Mouse (Mus musculus) neural tube, embryonic 11.5 days (tissue): Measurements from ENCODE around the gene Cklf. TPM values are rescaled to one million over a fixed set of nuclear protein-coding genes. Genes with fewer than 3 reads are reported as not detected.
"Not testable (repeated sequence)": the region's sequence is repeated elsewhere in the genome, so short reads cannot be mapped to it uniquely, and the experiment has no call there.

Experiments
- ATAC-seq: fragments of 200-750 bp; cut with Nextera tagmentation; 2 replicates; pipeline ENCODE4 v1.8.0; 2017; ENCODE audit warnings: moderate number of reproducible peaks, mild to moderate bottlenecking, moderate TSS enrichment, moderate library complexity; ENCODE audit not compliant: insufficient read depth, low FRiP score, low TSS enrichment
- DNase-seq: peaks from one replicate; pipeline ENCODE4 v3.0.0-alpha.2; 2015; ENCODE audit warnings: low spot score
- H3K27ac ChIP-seq: fragments of 300-500 bp; sonication (generic); 2 replicates; pipeline ENCODE4 v1.5.1; 2014; ENCODE audit warnings: low read depth, mild to moderate bottlenecking, low read length
- H3K27me3 ChIP-seq: fragments of 300-500 bp; sonication (generic); 2 replicates; pipeline ENCODE4 v1.6.1; 2014; ENCODE audit warnings: mild to moderate bottlenecking, low read length, mixed read lengths; ENCODE audit not compliant: control insufficient read depth, insufficient read depth
- H3K36me3 ChIP-seq: fragments of 300-500 bp; sonication (generic); 2 replicates; pipeline ENCODE4 v1.6.1; 2014; ENCODE audit warnings: mild to moderate bottlenecking, low read length, moderate library complexity, mixed read lengths; ENCODE audit not compliant: control insufficient read depth, insufficient read depth
- H3K4me1 ChIP-seq: fragments of 300-500 bp; sonication (generic); 2 replicates; pipeline ENCODE4 v1.6.1; 2014; ENCODE audit warnings: low read length, mixed read lengths; ENCODE audit not compliant: control insufficient read depth, insufficient read depth
- H3K4me2 ChIP-seq: fragments of 300-500 bp; sonication (generic); 2 replicates; pipeline ENCODE4 v1.6.1; 2014; ENCODE audit warnings: low read depth, mild to moderate bottlenecking, moderate library complexity
- H3K4me3 ChIP-seq: fragments of 300-500 bp; sonication (generic); 2 replicates; pipeline ENCODE4 v1.5.1; 2014; ENCODE audit warnings: low read depth, low read length
- H3K9ac ChIP-seq: fragments of 300-500 bp; sonication (generic); 2 replicates; pipeline ENCODE4 v1.6.1; 2014; ENCODE audit warnings: mild to moderate bottlenecking, low read length
- H3K9me3 ChIP-seq: fragments of 300-500 bp; sonication (generic); 2 replicates; pipeline ENCODE4 v1.6.1; 2016; ENCODE audit warnings: low read length; ENCODE audit not compliant: control insufficient read depth
- WGBS: fragments of 180-500 bp; shearing (Covaris S2); extraction: QIAGEN DNeasy Blood & Tissue Kit; methylation state at CpG from one replicate; pipeline ENCODE4 v1.1.7; 2014; 5-methylcytosine and 5-hydroxymethylcytosine counted together
- polyA plus RNA-seq: library from polyadenylated mRNA; unstranded; fragments of >200 nt; fragmentation: Nextera tagmentation; extraction: Ambion mirVana; gene quantifications from 2 replicates; pipeline ENCODE4 v1.2.1, GENCODE M21; 2014

The Cklf gene
- polyA plus RNA-seq, 1 experiment from 2014 or later, result 35.3 TPM

- DNase-seq (no peak), ATAC-seq (no peak)
- Histone ChIP-seq H3K9me3 (no peaks in the 10 kb centered on the region), H3K9ac (no peak overlapping the region), H3K4me2 (no peak overlapping the region), H3K36me3 (no peaks in the 10 kb centered on the region), H3K4me1 (peaks cover 8% of the 10 kb centered on the region; the same call in 1 of the 2 replicates), H3K4me3 (no peak overlapping the region), H3K27me3 (no peaks in the 10 kb centered on the region), H3K27ac (no peak overlapping the region)
- WGBS, result 88% methylated on average over 7 of the region's 7 CpGs
These were observed 1.1 kb upstream of the Cklf start for GRCm38 (mm10) chr8:104249442-104249996.

GRCm38 (mm10) chr8:104251461-104251860 is 800 bp downstream of the Cklf start:
- DNase-seq (no peak), ATAC-seq (no peak)
- no peaks in the 10 kb centered on the region for H3K36me3 ChIP-seq
- H3K27me3 ChIP-seq, result no peaks in the 10 kb centered on the region
- peak overlapping the region; percentile 65 for H3K4me3 ChIP-seq
- no peaks in the 10 kb centered on the region for H3K9me3 ChIP-seq
- peak overlapping the region; percentile 74 for H3K4me2 ChIP-seq
- WGBS, result 0% methylated on average over 7 of the region's 7 CpGs
- H3K27ac ChIP-seq, result no peak overlapping the region
- peaks cover 8% of the 10 kb centered on the region; the same call in 1 of the 2 replicates for H3K4me1 ChIP-seq
- peak overlapping the region; percentile 69 for H3K9ac ChIP-seq

DNA sequence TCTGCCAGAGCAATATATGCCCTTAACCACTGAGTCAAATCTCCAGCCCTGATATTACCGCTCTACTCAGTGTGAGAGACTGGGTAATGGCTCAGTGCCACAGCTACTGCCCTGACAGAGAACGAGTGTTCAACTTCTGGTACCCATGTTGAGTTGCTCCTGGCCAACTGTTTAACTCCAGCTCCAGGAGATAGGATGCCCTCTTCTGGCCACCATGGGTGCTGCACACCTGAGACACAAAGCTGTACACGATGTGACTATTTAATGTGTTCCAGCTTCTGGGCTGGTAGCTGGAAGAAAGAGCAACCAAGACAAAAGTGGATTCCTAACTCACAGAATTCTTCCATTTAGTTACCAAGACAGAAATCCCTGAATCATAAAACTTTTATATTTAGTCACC is 2.4 kb downstream of the Cklf start:
- ATAC-seq, result no peak
- WGBS, result 88% methylated on average over 3 of the region's 3 CpGs
- no peak for DNase-seq

DNA sequence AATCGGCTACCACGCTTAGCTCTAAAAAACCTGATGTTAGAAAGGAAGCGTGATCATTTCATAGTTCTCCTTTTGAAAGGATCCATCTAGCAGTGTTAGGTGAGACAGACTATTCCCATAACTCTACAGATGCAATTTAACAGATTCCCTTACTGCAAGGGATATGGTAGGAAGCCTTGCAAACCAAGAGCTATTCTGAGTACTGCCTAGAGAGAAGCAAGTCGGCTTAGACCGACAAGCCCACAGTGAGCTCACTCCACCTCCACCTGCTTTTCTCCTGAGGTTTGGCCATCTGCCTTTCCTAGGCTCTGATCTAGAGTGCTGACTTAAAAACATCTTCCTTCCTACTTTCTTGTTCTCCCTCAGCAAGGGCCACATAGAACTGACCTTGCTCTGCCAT is 11.1 kb downstream of the Cklf start:
- not testable (repeated sequence) for DNase-seq, H3K9me3 ChIP-seq, H3K27me3 ChIP-seq, H3K4me3 ChIP-seq, H3K27ac ChIP-seq, ATAC-seq, H3K4me1 ChIP-seq, H3K9ac ChIP-seq, H3K4me2 ChIP-seq
- WGBS, result 92% methylated on average over 5 of the region's 5 CpGs
- peaks cover 11% of the 10 kb centered on the region for H3K36me3 ChIP-seq

More for the DNA sequence above, 2.4 kb downstream of the Cklf start:
- Histone ChIP-seq H3K4me2 (no peak overlapping the region), H3K27ac (no peak overlapping the region), H3K36me3 (peaks cover under 1% of the 10 kb centered on the region; the same call in 1 of the 2 replicates), H3K4me3 (no peak overlapping the region), H3K9ac (no peak overlapping the region), H3K4me1 (peaks cover 4% of the 10 kb centered on the region; the same call in 1 of the 2 replicates), H3K27me3 (no peaks in the 10 kb centered on the region), H3K9me3 (no peaks in the 10 kb centered on the region)

DNA sequence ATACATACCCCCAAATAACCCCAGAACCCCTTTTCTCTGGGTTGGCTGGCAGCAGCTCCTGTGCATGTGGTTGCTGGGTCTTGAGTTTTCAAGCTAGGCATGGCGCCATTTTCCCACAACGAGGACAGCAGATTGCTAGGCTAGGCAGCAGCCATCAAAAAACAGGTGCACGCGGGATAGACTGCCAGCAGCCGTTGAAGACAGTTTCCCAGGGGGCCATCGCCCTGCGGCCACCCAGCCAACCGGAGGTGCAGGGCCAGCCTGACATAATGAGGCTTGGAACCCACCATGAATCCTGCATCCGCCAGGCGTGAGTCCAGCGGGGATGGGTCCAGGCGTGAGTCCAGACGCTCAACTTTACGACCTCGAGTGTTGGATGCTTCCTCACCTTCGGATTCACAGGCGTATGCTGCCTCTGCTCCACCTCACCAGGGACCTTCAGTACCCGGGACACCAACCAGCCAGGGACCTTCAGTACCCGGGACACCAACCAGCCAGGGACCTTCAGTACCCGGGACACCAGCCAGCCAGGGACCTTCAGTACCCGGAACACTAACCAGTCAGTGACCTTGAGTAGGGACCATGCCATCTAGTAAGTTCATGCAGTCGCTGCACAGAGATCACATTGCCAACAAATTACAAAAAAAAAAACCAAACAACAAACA is 13.7 kb downstream of the Cklf start:
- not testable (repeated sequence) for H3K36me3 ChIP-seq, ATAC-seq, H3K4me1 ChIP-seq, H3K27me3 ChIP-seq, DNase-seq, H3K9ac ChIP-seq, H3K4me2 ChIP-seq, H3K27ac ChIP-seq, H3K9me3 ChIP-seq, H3K4me3 ChIP-seq
- WGBS, result 95% methylated on average over 22 of the region's 22 CpGs

DNA sequence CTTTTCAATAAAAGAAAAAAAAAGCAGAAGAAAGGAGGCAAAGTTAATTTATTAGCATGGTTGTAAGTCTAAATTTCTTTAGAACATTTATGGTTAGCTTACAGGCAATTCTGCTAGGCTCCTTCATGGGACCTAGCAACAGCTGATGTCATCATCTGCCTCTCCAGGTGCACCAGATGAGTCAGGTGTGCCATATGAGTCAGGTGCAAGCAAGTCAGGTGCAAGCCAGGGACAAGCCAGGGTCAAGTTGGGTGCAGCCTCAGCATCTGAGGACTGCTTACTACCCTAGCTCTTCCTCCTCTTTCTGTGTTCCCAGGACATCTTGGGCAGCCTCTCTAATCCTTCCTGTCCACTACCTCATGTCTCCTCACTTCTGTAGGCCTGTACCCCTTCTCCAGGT is 17.7 kb downstream of the Cklf start:
- Histone ChIP-seq H3K9me3 (no peaks in the 10 kb centered on the region), H3K27me3 (no peaks in the 10 kb centered on the region), H3K4me3 (no peak overlapping the region), H3K9ac (no peak overlapping the region), H3K27ac (no peak overlapping the region), H3K4me2 (no peak overlapping the region), H3K36me3 (0 out of 2 replicates have a peak, but pooled peaks cover 4% of the 10 kb centered on the region), H3K4me1 (no peaks in the 10 kb centered on the region)
- ATAC-seq (no peak), DNase-seq (no peak)

GRCm38 (mm10) chr8:104268937-104269440 is 18.3 kb downstream of the Cklf start:
- Histone ChIP-seq H3K9me3 (no peaks in the 10 kb centered on the region), H3K9ac (no peak overlapping the region)
- no peak for ATAC-seq

GRCm38 (mm10) chr8:104293081-104293480 is 42.4 kb downstream of the Cklf start, which contains the start of gene Cmtm2a:
Gene Cmtm2a (minus strand): TSS chr8:104293181.
- not testable (repeated sequence) for DNase-seq, H3K4me2 ChIP-seq, H3K4me1 ChIP-seq, H3K9ac ChIP-seq, H3K36me3 ChIP-seq, H3K27ac ChIP-seq, ATAC-seq, H3K27me3 ChIP-seq, H3K4me3 ChIP-seq, H3K9me3 ChIP-seq
- WGBS, result 92% methylated on average over 10 of the region's 12 CpGs

More at GRCm38 (mm10) chr8:104268937-104269440, 18.3 kb downstream of the Cklf start:
- Histone ChIP-seq H3K4me2 (no peak overlapping the region), H3K36me3 (no peaks in the 10 kb centered on the region), H3K4me3 (no peak overlapping the region), H3K4me1 (no peaks in the 10 kb centered on the region), H3K27ac (no peak overlapping the region), H3K27me3 (no peaks in the 10 kb centered on the region)
- 93% methylated on average over 6 of the region's 6 CpGs for WGBS
- DNase-seq, result no peak

DNA sequence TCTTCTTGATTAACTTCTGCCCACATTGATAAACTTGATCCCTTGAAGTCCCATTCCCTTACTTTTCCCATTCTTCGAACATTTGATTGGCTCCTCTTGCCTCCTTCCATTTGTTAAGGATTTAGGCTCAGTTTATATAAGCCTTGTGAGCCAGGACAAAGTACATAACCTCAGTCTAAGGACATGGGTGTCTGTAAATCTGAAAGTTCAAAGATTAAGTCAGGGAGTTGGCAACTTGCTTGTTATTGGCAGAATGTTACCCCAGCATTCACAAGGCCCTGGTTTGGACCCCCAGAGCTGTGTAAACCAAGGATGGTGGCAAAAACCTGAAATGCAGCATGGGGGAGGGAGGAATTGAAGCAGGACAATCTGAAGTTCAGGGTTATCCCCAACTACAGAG is 43.7 kb downstream of the Cklf start:
- no peaks in the 10 kb centered on the region for H3K27me3 ChIP-seq
- H3K27ac ChIP-seq, result no peak overlapping the region
- no peaks in the 10 kb centered on the region for H3K9me3 ChIP-seq
- H3K4me1 ChIP-seq, result no peaks in the 10 kb centered on the region
- no peak overlapping the region for H3K9ac ChIP-seq
- no peaks in the 10 kb centered on the region for H3K36me3 ChIP-seq
- 94% methylated on average over 1 of the region's 1 CpGs for WGBS
- H3K4me2 ChIP-seq, result no peak overlapping the region
- no peak overlapping the region for H3K4me3 ChIP-seq
- ATAC-seq, result no peak
- no peak for DNase-seq
